8 mouse cellular contexts compared by ENCODE assay signal in the genomic region with DNA sequence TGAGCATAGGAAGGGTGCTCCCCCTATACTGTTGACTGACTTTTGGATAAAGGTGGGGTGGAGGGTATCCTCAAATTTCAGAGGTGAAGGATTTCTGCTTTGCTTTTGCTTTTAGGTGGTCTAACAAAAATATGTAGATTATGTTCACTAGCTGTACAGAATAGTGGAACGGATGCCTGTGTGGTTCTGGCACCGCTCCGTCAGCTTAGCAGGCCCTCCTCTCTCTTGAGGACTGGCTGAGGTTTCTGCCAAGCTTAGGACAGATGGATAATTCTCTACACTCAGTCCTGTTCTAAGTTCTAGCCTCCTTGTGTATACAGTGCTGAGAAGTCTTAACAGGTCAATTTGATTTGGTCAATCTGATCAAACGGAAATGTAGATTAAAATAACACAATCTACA. TPM values are rescaled to one million over a fixed set of nuclear protein-coding genes. Genes with fewer than 3 reads are reported as not detected.
A peak's percentile ranks its signal among the peaks of the same experiment; 100 is the strongest.
DNase-seq lines count a peak whose midpoint lies in the region; ATAC-seq and TF ChIP-seq lines count a peak whose summit lies in the region.

No protein-coding gene starts in this region.

- no peak for TF ChIP-seq CTCF in bone marrow, adult 2 months (IDR thresholded peaks at IDR 0.05; ENCODE audit: control insufficient read depth, insufficient read depth, low read length)
- no peak for TF ChIP-seq CTCF in heart, postnatal 0 days (IDR thresholded peaks at IDR 0.05; ENCODE audit: low read depth)

- peaks cover 11% of the 10 kb centered on the region for H3K4me1 ChIP-seq in kidney, embryonic 14.5 days (ENCODE audit: control insufficient read depth, insufficient read depth, low read length)
- peaks cover 2% of the 10 kb centered on the region for H3K4me1 ChIP-seq in bone marrow, adult 2 months (ENCODE audit: control insufficient read depth, insufficient read depth, low read length)
- H3K4me1 ChIP-seq in heart, postnatal 0 days (ENCODE audit: control insufficient read depth, insufficient read depth), result peaks cover 10% of the 10 kb centered on the region
- peaks cover 10% of the 10 kb centered on the region for H3K4me1 ChIP-seq in midbrain, embryonic 11.5 days (ENCODE audit: control insufficient read depth, insufficient read depth, low read length)

- H3K27me3 ChIP-seq in kidney, embryonic 14.5 days (ENCODE audit: control insufficient read depth, insufficient read depth, low read length), result no peaks in the 10 kb centered on the region
- no peaks in the 10 kb centered on the region for H3K27me3 ChIP-seq in heart, postnatal 0 days (ENCODE audit: control insufficient read depth, insufficient read depth, low read length)
- H3K27me3 ChIP-seq in midbrain, embryonic 11.5 days (ENCODE audit: control insufficient read depth, insufficient read depth, low read length), result 0 out of 2 replicates have a peak, but pooled peaks cover 2% of the 10 kb centered on the region

- WGBS in kidney, embryonic 14.5 days, result 66% methylated on average over 4 of the region's 4 CpGs
- 57% methylated on average over 4 of the region's 4 CpGs for WGBS in bone marrow, adult 2 months
- WGBS in heart, postnatal 0 days, result 52% methylated on average over 4 of the region's 4 CpGs
- 74% methylated on average over 4 of the region's 4 CpGs for WGBS in midbrain, embryonic 11.5 days

- peaks cover 35% of the 10 kb centered on the region for H3K36me3 ChIP-seq in kidney, embryonic 14.5 days (ENCODE audit: control insufficient read depth, insufficient read depth, low read length)
- peaks cover 35% of the 10 kb centered on the region for H3K36me3 ChIP-seq in heart, postnatal 0 days (replicated peaks; ENCODE audit: control insufficient read depth, insufficient read depth, low read length)
- peaks cover 10% of the 10 kb centered on the region; the same call in 1 of the 2 replicates for H3K36me3 ChIP-seq in midbrain, embryonic 11.5 days (ENCODE audit: control insufficient read depth, insufficient read depth, low read length)

- no peaks in the 10 kb centered on the region for H3K9me3 ChIP-seq in kidney, embryonic 14.5 days (ENCODE audit: control insufficient read depth, low read length)
- no peaks in the 10 kb centered on the region for H3K9me3 ChIP-seq in heart, postnatal 0 days (replicated peaks; ENCODE audit: control insufficient read depth, low read length)
- no peaks in the 10 kb centered on the region for H3K9me3 ChIP-seq in midbrain, embryonic 11.5 days (ENCODE audit: control insufficient read depth, low read length)

- H3K4me2 ChIP-seq in kidney, embryonic 14.5 days (replicated peaks; ENCODE audit: low read depth, low read length), result peak overlapping the region; percentile 65
- H3K4me2 ChIP-seq in heart, postnatal 0 days (ENCODE audit: low read depth, low read length), result peak overlapping the region; percentile 96
- H3K4me2 ChIP-seq in midbrain, embryonic 11.5 days, result peak overlapping the region; percentile 83

- peak overlapping the region; percentile 46 for H3K4me3 ChIP-seq in kidney, embryonic 14.5 days (ENCODE audit: low read length)
- peak overlapping the region; percentile 9 for H3K4me3 ChIP-seq in bone marrow, adult 2 months (replicated peaks; ENCODE audit: control insufficient read depth, low read depth, low read length)
- peak overlapping the region; percentile 75 for H3K4me3 ChIP-seq in heart, postnatal 0 days (ENCODE audit: low read depth, low read length)
- peak overlapping the region; percentile 57 for H3K4me3 ChIP-seq in midbrain, embryonic 11.5 days (ENCODE audit: low read depth, low read length)

- no peak for TF ChIP-seq EP300 in heart, postnatal 0 days (IDR thresholded peaks at IDR 0.05; ENCODE audit: low read depth)

- DNase-seq in kidney, postnatal 25 days, result no peak
- no peak for DNase-seq in heart, postnatal 0 days (ENCODE audit: low spot score)
- DNase-seq in midbrain, embryonic 11.5 days (ENCODE audit: low spot score, missing footprints), result no peak
- no peak for DNase-seq in embryo, embryonic 11 days
- DNase-seq in spleen, postnatal 14 days (ENCODE audit: low spot score in 2 of 2), result no peak
- no peak for DNase-seq in ovary, postnatal 14 days (ENCODE audit: low spot score)

- no peak for TF ChIP-seq POLR2A in bone marrow, adult 2 months (IDR thresholded peaks at IDR 0.05; ENCODE audit: borderline replicate concordance, control insufficient read depth, low read depth, low read length)

- peak overlapping the region; percentile 49; the same call in 1 of the 2 replicates for H3K9ac ChIP-seq in kidney, embryonic 14.5 days (ENCODE audit: low read depth, low read length)
- H3K9ac ChIP-seq in heart, postnatal 0 days (replicated peaks; ENCODE audit: low read depth, low read length), result peak overlapping the region; percentile 69
- peak overlapping the region; percentile 66; the same call in 1 of the 2 replicates for H3K9ac ChIP-seq in midbrain, embryonic 11.5 days (ENCODE audit: low read length)

- no peak for ATAC-seq in kidney, embryonic 14.5 days (ENCODE audit: low FRiP score, low TSS enrichment)
- ATAC-seq in heart, postnatal 0 days (ENCODE audit: insufficient read depth, low read depth), result no peak
- ATAC-seq in midbrain, embryonic 11.5 days (ENCODE audit: low FRiP score), result no peak

- peak overlapping the region; percentile 14; the same call in 1 of the 2 replicates for H3K27ac ChIP-seq in kidney, embryonic 14.5 days (ENCODE audit: low read depth, low read length)
- H3K27ac ChIP-seq in bone marrow, adult 2 months (ENCODE audit: control insufficient read depth, insufficient read depth, low read depth, low read length, poor library complexity), result no peak overlapping the region
- H3K27ac ChIP-seq in heart, postnatal 0 days (ENCODE audit: low read depth), result peak overlapping the region; percentile 72
- H3K27ac ChIP-seq in midbrain, embryonic 11.5 days (ENCODE audit: low read depth, low read length), result no peak overlapping the region

RNA-seq across cellular contexts. Expression of a gene that starts 5.1 kb away (rescaled TPM):
- polyA plus RNA-seq in kidney, embryonic 14.5 days (2014; fragmentation: Nextera tagmentation; extraction: Ambion mirVana), result 7.5 and 10.4 TPM in 2 replicates
- 1.0 TPM in 1 of 2 replicates, not detected in the other for polyA plus RNA-seq in bone marrow, adult 2 months (2011; ENCODE audit: insufficient read depth, insufficient read length, low replicate concordance, missing spikeins)
- total RNA-seq in heart, postnatal 0 days (2014; rRNA removed; ENCODE audit: low replicate concordance), result 0.77 and 3.0 TPM in 2 replicates
- polyA plus RNA-seq in heart, postnatal 0 days (2015; fragmentation: Nextera tagmentation; extraction: Ambion mirVana), result 1.1 and 1.2 TPM in 2 replicates
- polyA plus RNA-seq in midbrain, embryonic 11.5 days (2014; fragmentation: Nextera tagmentation; extraction: Ambion mirVana), result 6.7 and 8.5 TPM in 2 replicates

RNA-seq across cellular contexts. Expression of a gene that starts 9.7 kb away (rescaled TPM):
- polyA plus RNA-seq in kidney, embryonic 14.5 days (2014; fragmentation: Nextera tagmentation; extraction: Ambion mirVana), result 97.6 and 99.5 TPM in 2 replicates
- polyA plus RNA-seq in bone marrow, adult 2 months (2011; ENCODE audit: insufficient read depth, insufficient read length, low replicate concordance, missing spikeins), result 138 and 214 TPM in 2 replicates
- 20.8 and 40.0 TPM in 2 replicates for total RNA-seq in heart, postnatal 0 days (2014; rRNA removed; ENCODE audit: low replicate concordance)
- polyA plus RNA-seq in heart, postnatal 0 days (2015; fragmentation: Nextera tagmentation; extraction: Ambion mirVana), result 54.3 and 64.3 TPM in 2 replicates
- 89.4 and 91.0 TPM in 2 replicates for polyA plus RNA-seq in midbrain, embryonic 11.5 days (2014; fragmentation: Nextera tagmentation; extraction: Ambion mirVana)

RNA-seq across cellular contexts. Expression of a gene that starts 18.0 kb away (rescaled TPM):
- 0.51 and 0.83 TPM in 2 replicates for polyA plus RNA-seq in kidney, embryonic 14.5 days (2014; fragmentation: Nextera tagmentation; extraction: Ambion mirVana)
- polyA plus RNA-seq in bone marrow, adult 2 months (2011; ENCODE audit: insufficient read depth, insufficient read length, low replicate concordance, missing spikeins), result not detected in 2 replicates
- not detected in 2 replicates for total RNA-seq in heart, postnatal 0 days (2014; rRNA removed; ENCODE audit: low replicate concordance)
- polyA plus RNA-seq in heart, postnatal 0 days (2015; fragmentation: Nextera tagmentation; extraction: Ambion mirVana), result 0.15 and 0.21 TPM in 2 replicates
- not detected in 2 replicates for polyA plus RNA-seq in midbrain, embryonic 11.5 days (2014; fragmentation: Nextera tagmentation; extraction: Ambion mirVana)

RNA-seq across cellular contexts. Expression of a gene that starts 29.2 kb away (rescaled TPM):
- polyA plus RNA-seq in kidney, embryonic 14.5 days (2014; fragmentation: Nextera tagmentation; extraction: Ambion mirVana), result 29.7 and 31.4 TPM in 2 replicates
- 42.6 and 45.4 TPM in 2 replicates for polyA plus RNA-seq in bone marrow, adult 2 months (2011; ENCODE audit: insufficient read depth, insufficient read length, low replicate concordance, missing spikeins)
- total RNA-seq in heart, postnatal 0 days (2014; rRNA removed; ENCODE audit: low replicate concordance), result 11.8 and 15.0 TPM in 2 replicates
- 16.2 and 18.5 TPM in 2 replicates for polyA plus RNA-seq in heart, postnatal 0 days (2015; fragmentation: Nextera tagmentation; extraction: Ambion mirVana)
- 4.6 and 6.9 TPM in 2 replicates for polyA plus RNA-seq in midbrain, embryonic 11.5 days (2014; fragmentation: Nextera tagmentation; extraction: Ambion mirVana)

RNA-seq across cellular contexts. Expression of a gene that starts 37.2 kb away (rescaled TPM):
- polyA plus RNA-seq in kidney, embryonic 14.5 days (2014; fragmentation: Nextera tagmentation; extraction: Ambion mirVana), result 170 and 191 TPM in 2 replicates
- 9.3 and 17.6 TPM in 2 replicates for polyA plus RNA-seq in bone marrow, adult 2 months (2011; ENCODE audit: insufficient read depth, insufficient read length, low replicate concordance, missing spikeins)
- 63.5 and 64.5 TPM in 2 replicates for total RNA-seq in heart, postnatal 0 days (2014; rRNA removed; ENCODE audit: low replicate concordance)
- 68.3 and 70.4 TPM in 2 replicates for polyA plus RNA-seq in heart, postnatal 0 days (2015; fragmentation: Nextera tagmentation; extraction: Ambion mirVana)
- polyA plus RNA-seq in midbrain, embryonic 11.5 days (2014; fragmentation: Nextera tagmentation; extraction: Ambion mirVana), result 28.1 and 30.3 TPM in 2 replicates

Comparison
In these comparisons a context has a peak if more than half of its experiments do, and no peak if none do; other contexts are left out.
1. H3K27ac ChIP-seq: peak in kidney, embryonic 14.5 days (single experiment) and heart, postnatal 0 days (single experiment); none in bone marrow, adult 2 months (single experiment) and midbrain, embryonic 11.5 days (single experiment).
2. H3K4me3 ChIP-seq: peak in every context shown above with its lines; median percentile 75 in heart, postnatal 0 days; 57 in midbrain, embryonic 11.5 days; 46 in kidney, embryonic 14.5 days; 9 in bone marrow, adult 2 months.
3. Peak in every context shown above with its lines, with median percentiles within 50 percentile points of each other: H3K4me2 ChIP-seq and H3K9ac ChIP-seq.